Mouse (Mus musculus): Measurements from ENCODE around the gene Mpig6b.

DNA sequence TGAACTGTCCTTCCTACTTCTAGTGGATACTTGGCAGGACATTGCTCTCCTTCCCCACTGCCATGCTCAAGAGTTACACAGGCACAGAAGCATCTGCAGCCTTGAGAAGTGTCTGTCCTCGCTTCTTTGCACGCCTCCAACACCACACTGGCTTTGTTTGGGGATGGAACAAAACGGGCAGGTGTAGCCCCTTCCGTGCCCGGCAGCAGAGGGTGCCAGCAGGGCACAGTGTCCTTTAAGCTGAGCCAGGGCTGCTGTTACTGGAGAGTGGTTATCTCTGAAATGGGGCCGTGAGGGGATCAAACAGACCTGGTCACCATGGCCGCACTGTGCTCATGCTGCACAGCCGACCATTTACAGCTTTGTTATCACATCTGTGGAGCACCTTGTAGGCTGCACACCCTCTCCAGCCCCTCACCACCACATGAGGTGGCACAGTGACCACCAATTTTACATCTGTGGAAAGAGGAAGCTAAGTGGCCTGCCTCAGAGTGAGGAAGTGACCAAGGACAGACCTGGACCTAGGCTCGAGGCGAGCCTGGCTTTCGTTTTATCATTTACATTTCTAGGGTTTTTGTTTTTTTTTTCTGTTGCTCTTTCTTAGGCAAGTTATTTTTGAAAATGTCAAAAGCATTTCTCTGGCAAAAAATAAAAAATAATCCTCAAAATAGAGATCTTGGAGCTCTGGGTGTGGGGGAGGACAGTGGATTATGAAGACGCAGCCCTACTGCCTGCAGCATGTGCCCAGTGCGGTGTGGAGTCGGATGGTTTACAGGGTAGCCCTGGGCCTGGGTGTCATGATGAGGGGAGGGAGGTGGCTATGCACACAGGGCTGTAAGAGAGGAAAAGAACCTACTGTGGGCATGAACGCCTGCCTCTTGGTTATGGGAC lies 28.7 kb upstream of the Mpig6b start:
- TF ChIP-seq POLR2A (IDR thresholded peaks at IDR 0.05; ENCODE audit: insufficient read length, low read depth) (no peak), E2F4 (IDR thresholded peaks at IDR 0.05; ENCODE audit: insufficient read depth) (no peak), TCF12 (IDR thresholded peaks at IDR 0.05; ENCODE audit: insufficient read depth, poor library complexity, severe bottlenecking) (no peak), MAX (IDR thresholded peaks at IDR 0.05; ENCODE audit: low read depth) (no peak), REST (IDR thresholded peaks at IDR 0.05; ENCODE audit: insufficient read depth, insufficient read length) (no peak), MYOG (IDR thresholded peaks at IDR 0.05; ENCODE audit: control insufficient read depth in 1 of 3, insufficient read depth in 1 of 3, insufficient read length in 2 of 3, low read depth in 2 of 3) (no peak), MYOD1 (IDR thresholded peaks at IDR 0.05; ENCODE audit: control insufficient read depth in 1 of 3, insufficient read length in 2 of 3, low read depth in 2 of 3) (no peak), POLR2AphosphoS2 (IDR thresholded peaks at IDR 0.05; ENCODE audit: insufficient read length, low read depth) (no peak), USF1 (IDR thresholded peaks at IDR 0.05; ENCODE audit: low read depth) (no peak), TCF3 (IDR thresholded peaks at IDR 0.05; ENCODE audit: insufficient read length, low read depth) (no peak), CEBPB (IDR thresholded peaks at IDR 0.05; ENCODE audit: insufficient read depth, poor library complexity, severe bottlenecking) (no peak)
